Mouse (Mus musculus) forebrain, embryonic 10.5 days (tissue): ENCODE measurements around the gene Ppp6r3. TPM values are rescaled to one million over a fixed set of nuclear protein-coding genes. Genes with fewer than 3 reads are reported as not detected.
"Not testable (repeated sequence)": the region's sequence is repeated elsewhere in the genome, so short reads cannot be mapped to it uniquely, and the experiment has no call there.

ENCODE experiments used
- DNase-seq: peaks from one replicate; pipeline ENCODE4 v3.0.0-alpha.2; 2017; ENCODE audit warnings: low spot score; ENCODE audit errors: extremely low spot score
- H3K27ac ChIP-seq: fragments of 300-500 bp; sonication (generic); 2 replicates; pipeline ENCODE4 v1.5.1; 2016; ENCODE audit warnings: mild to moderate bottlenecking
- H3K27me3 ChIP-seq: fragments of 300-500 bp; sonication (generic); 2 replicates; pipeline ENCODE4 v1.6.1; 2016; ENCODE audit warnings: mild to moderate bottlenecking; ENCODE audit not compliant: poor library complexity, severe bottlenecking
- H3K36me3 ChIP-seq: fragments of 300-500 bp; sonication (generic); replicated peaks from 2 replicates; pipeline ENCODE4 v1.6.1; 2016; ENCODE audit warnings: mild to moderate bottlenecking, moderate library complexity
- H3K4me1 ChIP-seq: fragments of 300-500 bp; sonication (generic); 2 replicates; pipeline ENCODE4 v1.6.1; 2016
- H3K4me3 ChIP-seq: fragments of 300-500 bp; sonication (generic); 2 replicates; pipeline ENCODE4 v1.5.1; 2016; ENCODE audit warnings: mild to moderate bottlenecking, moderate library complexity
- H3K9me3 ChIP-seq: fragments of 300-500 bp; sonication (generic); 2 replicates; pipeline ENCODE4 v1.6.1; 2016; ENCODE audit warnings: mild to moderate bottlenecking, moderate library complexity
- WGBS: fragments of 180-500 bp; shearing (Covaris S2); methylation state at CpG from one replicate; pipeline ENCODE4 v1.1.7; 2016; 5-methylcytosine and 5-hydroxymethylcytosine counted together
- polyA plus RNA-seq: library from polyadenylated mRNA; unstranded; fragments of >200 nt; fragmentation: Nextera tagmentation; extraction: Ambion mirVana; gene quantifications from 2 replicates; pipeline ENCODE4 v1.2.1, GENCODE M21; 2016

The Ppp6r3 gene
- polyA plus RNA-seq, 1 experiment from 2014 or later: 75.3 TPM

- Histone ChIP-seq H3K4me3 (no peak overlapping the region), H3K27me3 (no peaks in the 10 kb centered on the region), H3K9me3 (peaks cover 3% of the 10 kb centered on the region; the same call in 1 of the 2 replicates), H3K27ac (no peak overlapping the region), H3K36me3 (peaks cover 59% of the 10 kb centered on the region), H3K4me1 (no peaks in the 10 kb centered on the region)
- DNase-seq: no peak
- WGBS: 89% methylated on average over 3 of the region's 3 CpGs
Observed at GRCm38 (mm10) chr19:3534945-3535344, 40.6 kb downstream of the Ppp6r3 start.

- not testable (repeated sequence) for H3K9me3 ChIP-seq, H3K4me3 ChIP-seq, H3K27me3 ChIP-seq, H3K4me1 ChIP-seq, H3K27ac ChIP-seq, DNase-seq
- H3K36me3 ChIP-seq: peaks cover 43% of the 10 kb centered on the region
- 93% methylated on average over 12 of the region's 12 CpGs for WGBS
Observed at GRCm38 (mm10) chr19:3533266-3533966, 42.1 kb downstream of the Ppp6r3 start.

GRCm38 (mm10) chr19:3532717-3533260 lies 42.8 kb downstream of the Ppp6r3 start:
- Histone ChIP-seq H3K4me1 (no peaks in the 10 kb centered on the region), H3K27me3 (no peaks in the 10 kb centered on the region), H3K27ac (no peak overlapping the region), H3K36me3 (peaks cover 37% of the 10 kb centered on the region), H3K4me3 (no peak overlapping the region), H3K9me3 (peaks cover 3% of the 10 kb centered on the region; the same call in 1 of the 2 replicates)
- DNase-seq: no peak
- 97% methylated on average over 14 of the region's 14 CpGs for WGBS

- DNase-seq: no peak
- Histone ChIP-seq H3K4me3 (no peak overlapping the region), H3K9me3 (peaks cover 3% of the 10 kb centered on the region; the same call in 1 of the 2 replicates), H3K27ac (no peak overlapping the region), H3K4me1 (no peaks in the 10 kb centered on the region), H3K36me3 (peaks cover 47% of the 10 kb centered on the region), H3K27me3 (no peaks in the 10 kb centered on the region)
- WGBS: 90% methylated on average over 3 of the region's 3 CpGs
Observed at GRCm38 (mm10) chr19:3529781-3530180, 45.8 kb downstream of the Ppp6r3 start.

- H3K36me3 ChIP-seq: peaks cover 49% of the 10 kb centered on the region
- H3K9me3 ChIP-seq: peaks cover 3% of the 10 kb centered on the region; the same call in 1 of the 2 replicates
- no peak for DNase-seq
Observed at GRCm38 (mm10) chr19:3528646-3529045, 46.9 kb downstream of the Ppp6r3 start.

GRCm38 (mm10) chr19:3527531-3527930 lies 48.0 kb downstream of the Ppp6r3 start:
- Histone ChIP-seq H3K36me3 (peaks cover 50% of the 10 kb centered on the region), H3K9me3 (no peaks in the 10 kb centered on the region), H3K27me3 (no peaks in the 10 kb centered on the region), H3K27ac (no peak overlapping the region), H3K4me3 (no peak overlapping the region), H3K4me1 (no peaks in the 10 kb centered on the region)
- 94% methylated on average over 4 of the region's 4 CpGs for WGBS
- no peak for DNase-seq

More at GRCm38 (mm10) chr19:3528646-3529045, 46.9 kb downstream of the Ppp6r3 start:
- WGBS: 94% methylated on average over 4 of the region's 4 CpGs
- Histone ChIP-seq H3K27me3 (no peaks in the 10 kb centered on the region), H3K27ac (no peak overlapping the region), H3K4me1 (no peaks in the 10 kb centered on the region), H3K4me3 (no peak overlapping the region)

- no peaks in the 10 kb centered on the region for H3K4me1 ChIP-seq
- WGBS: 94% methylated on average over 4 of the region's 4 CpGs
- no peak for DNase-seq
- no peak overlapping the region for H3K27ac ChIP-seq
- H3K9me3 ChIP-seq: no peaks in the 10 kb centered on the region
- H3K36me3 ChIP-seq: peaks cover 98% of the 10 kb centered on the region
- no peaks in the 10 kb centered on the region for H3K27me3 ChIP-seq
- no peak overlapping the region for H3K4me3 ChIP-seq
Observed at GRCm38 (mm10) chr19:3519471-3520169, 55.9 kb downstream of the Ppp6r3 start.

GRCm38 (mm10) chr19:3497216-3497615 lies 78.3 kb downstream of the Ppp6r3 start:
- no peak for DNase-seq
- WGBS: 91% methylated on average over 3 of the region's 3 CpGs
- Histone ChIP-seq H3K9me3 (no peaks in the 10 kb centered on the region), H3K36me3 (peaks cover 99% of the 10 kb centered on the region), H3K27ac (no peak overlapping the region), H3K27me3 (no peaks in the 10 kb centered on the region), H3K4me1 (no peaks in the 10 kb centered on the region), H3K4me3 (no peak overlapping the region)

- 98% methylated on average over 4 of the region's 4 CpGs for WGBS
- DNase-seq: no peak
- Histone ChIP-seq H3K27me3 (no peaks in the 10 kb centered on the region), H3K36me3 (peaks cover 98% of the 10 kb centered on the region), H3K27ac (no peak overlapping the region), H3K4me3 (no peak overlapping the region), H3K4me1 (no peaks in the 10 kb centered on the region), H3K9me3 (no peaks in the 10 kb centered on the region)
Observed at GRCm38 (mm10) chr19:3489826-3490225, 85.7 kb downstream of the Ppp6r3 start.

- 96% methylated on average over 7 of the region's 7 CpGs for whole genome bisulfite sequencing
- Histone ChIP-seq H3K27ac (no peak overlapping the region), H3K36me3 (peaks cover 98% of the 10 kb centered on the region), H3K27me3 (no peaks in the 10 kb centered on the region), H3K9me3 (no peaks in the 10 kb centered on the region), H3K4me1 (no peaks in the 10 kb centered on the region), H3K4me3 (no peak overlapping the region)
- no peak for DNase-seq
Observed at GRCm38 (mm10) chr19:3482831-3483230, 92.7 kb downstream of the Ppp6r3 start.

- 91% methylated on average over 8 of the region's 8 CpGs for WGBS
- no peaks in the 10 kb centered on the region for H3K9me3 ChIP-seq
- H3K36me3 ChIP-seq: peaks cover 98% of the 10 kb centered on the region
- H3K4me3 ChIP-seq: no peak overlapping the region
- no peak for DNase-seq
- no peaks in the 10 kb centered on the region for H3K4me1 ChIP-seq
- no peaks in the 10 kb centered on the region for H3K27me3 ChIP-seq
- no peak overlapping the region for H3K27ac ChIP-seq
Observed at GRCm38 (mm10) chr19:3480101-3480500, 95.4 kb downstream of the Ppp6r3 start.

GRCm38 (mm10) chr19:3476996-3477395 lies 98.6 kb downstream of the Ppp6r3 start:
- no peak for DNase-seq
- Histone ChIP-seq H3K4me1 (no peaks in the 10 kb centered on the region), H3K27me3 (no peaks in the 10 kb centered on the region), H3K4me3 (no peak overlapping the region), H3K9me3 (no peaks in the 10 kb centered on the region), H3K27ac (no peak overlapping the region), H3K36me3 (peaks cover 98% of the 10 kb centered on the region)
- WGBS: 98% methylated on average over 3 of the region's 3 CpGs

GRCm38 (mm10) chr19:3471218-3471617 lies 104.3 kb downstream of the Ppp6r3 start:
- Histone ChIP-seq H3K36me3 (peaks cover 100% of the 10 kb centered on the region), H3K4me3 (no peak overlapping the region), H3K27me3 (no peaks in the 10 kb centered on the region), H3K27ac (no peak overlapping the region), H3K9me3 (no peaks in the 10 kb centered on the region), H3K4me1 (no peaks in the 10 kb centered on the region)
- DNase-seq: no peak
- WGBS: 90% methylated on average over 2 of the region's 2 CpGs
